Mouse (Mus musculus) embryonic facial prominence, embryonic 13.5 days (tissue): Measurements from ENCODE around the gene Wdr18. TPM values are rescaled to one million over a fixed set of nuclear protein-coding genes. Genes with fewer than 3 reads are reported as not detected.

Source experiments
- ATAC-seq: fragments of 200-750 bp; cut with Nextera tagmentation; 2 replicates; pipeline ENCODE4 v1.8.0; 2017; ENCODE audit warnings: low read depth; ENCODE audit not compliant: insufficient number of reproducible peaks, insufficient read depth, low FRiP score, low TSS enrichment
- H3K27ac ChIP-seq: fragments of 300-500 bp; sonication (generic); 2 replicates; pipeline ENCODE4 v1.5.1; 2015; ENCODE audit warnings: moderate library complexity, mild to moderate bottlenecking, inconsistent platforms
- H3K27me3 ChIP-seq: fragments of 300-500 bp; sonication (generic); 2 replicates; pipeline ENCODE4 v1.6.1; 2015; ENCODE audit warnings: mild to moderate bottlenecking, inconsistent platforms
- H3K36me3 ChIP-seq: fragments of 300-500 bp; sonication (generic); 2 replicates; pipeline ENCODE4 v1.6.1; 2015; ENCODE audit warnings: mild to moderate bottlenecking, inconsistent platforms
- H3K4me1 ChIP-seq: fragments of 300-500 bp; sonication (generic); 2 replicates; pipeline ENCODE4 v1.6.1; 2015; ENCODE audit warnings: inconsistent platforms
- H3K4me2 ChIP-seq: fragments of 300-500 bp; sonication (generic); 2 replicates; pipeline ENCODE4 v1.6.1; 2015; ENCODE audit warnings: moderate library complexity, mild to moderate bottlenecking, inconsistent platforms
- H3K4me3 ChIP-seq: fragments of 300-500 bp; sonication (generic); 2 replicates; pipeline ENCODE4 v1.5.1; 2015; ENCODE audit warnings: mild to moderate bottlenecking, inconsistent platforms
- H3K9ac ChIP-seq: fragments of 300-500 bp; sonication (generic); 2 replicates; pipeline ENCODE4 v1.6.1; 2015; ENCODE audit warnings: mild to moderate bottlenecking, inconsistent platforms
- H3K9me3 ChIP-seq: fragments of 300-500 bp; sonication (generic); 2 replicates; pipeline ENCODE4 v1.6.1; 2016; ENCODE audit warnings: inconsistent platforms
- WGBS: fragments of 180-500 bp; shearing (Covaris S2); methylation state at CpG from one replicate; pipeline ENCODE4 v1.1.7; 2015; ENCODE audit warnings: mixed read lengths; 5-methylcytosine and 5-hydroxymethylcytosine counted together
- polyA plus RNA-seq: library from polyadenylated mRNA; unstranded; fragments of >200 nt; fragmentation: Nextera tagmentation; extraction: Ambion mirVana; gene quantifications from 2 replicates; pipeline ENCODE4 v1.2.1, GENCODE M21; 2015

Wdr18 gene
- polyA plus RNA-seq, 1 experiment from 2014 or later: 106 TPM

- H3K4me2 ChIP-seq: no peak overlapping the region
- WGBS: 88% methylated on average over 6 of the region's 6 CpGs
- ATAC-seq: no peak
Observed at GRCm38 (mm10) chr10:80011740-80012139, 51.8 kb downstream of the Wdr18 start.

GRCm38 (mm10) chr10:80013609-80014008 lies 53.7 kb downstream of the Wdr18 start:
- H3K27ac ChIP-seq: no peak overlapping the region
- peaks cover 65% of the 10 kb centered on the region for H3K27me3 ChIP-seq
- no peak for ATAC-seq
- no peak overlapping the region for H3K4me2 ChIP-seq
- no peak overlapping the region for H3K9ac ChIP-seq
- H3K4me1 ChIP-seq: peaks cover 7% of the 10 kb centered on the region
- H3K9me3 ChIP-seq: peaks cover 9% of the 10 kb centered on the region
- H3K4me3 ChIP-seq: peak overlapping the region; percentile 1; the same call in 1 of the 2 replicates
- H3K36me3 ChIP-seq: peaks cover 20% of the 10 kb centered on the region
- 22% methylated on average over 25 of the region's 25 CpGs for WGBS

More at GRCm38 (mm10) chr10:80011740-80012139, 51.8 kb downstream of the Wdr18 start:
- Histone ChIP-seq H3K36me3 (peaks cover 20% of the 10 kb centered on the region), H3K4me3 (no peak overlapping the region), H3K4me1 (peaks cover 6% of the 10 kb centered on the region; the same call in 1 of the 2 replicates), H3K9ac (no peak overlapping the region), H3K9me3 (peaks cover 9% of the 10 kb centered on the region), H3K27me3 (peaks cover 53% of the 10 kb centered on the region), H3K27ac (no peak overlapping the region)

- no peak overlapping the region for H3K27ac ChIP-seq
- H3K9me3 ChIP-seq: peaks cover 9% of the 10 kb centered on the region
- peaks cover 76% of the 10 kb centered on the region for H3K27me3 ChIP-seq
- WGBS: 21% methylated on average over 28 of the region's 28 CpGs
- no peak overlapping the region for H3K4me3 ChIP-seq
- peaks cover 18% of the 10 kb centered on the region for H3K36me3 ChIP-seq
- no peak for ATAC-seq
- H3K9ac ChIP-seq: 0 out of 2 replicates have a peak overlapping the region, but pooled peaks have one; percentile 38
- H3K4me2 ChIP-seq: no peak overlapping the region
- peaks cover 18% of the 10 kb centered on the region for H3K4me1 ChIP-seq
Observed at GRCm38 (mm10) chr10:80014484-80015290, 54.7 kb downstream of the Wdr18 start.

GRCm38 (mm10) chr10:80015583-80015982 lies 55.6 kb downstream of the Wdr18 start:
- WGBS: 79% methylated on average over 10 of the region's 10 CpGs
- H3K4me2 ChIP-seq: no peak overlapping the region
- H3K36me3 ChIP-seq: peaks cover 10% of the 10 kb centered on the region
- no peak overlapping the region for H3K4me3 ChIP-seq
- no peak for ATAC-seq
- peaks cover 27% of the 10 kb centered on the region for H3K4me1 ChIP-seq
- peaks cover 85% of the 10 kb centered on the region for H3K27me3 ChIP-seq
- H3K9me3 ChIP-seq: peaks cover 5% of the 10 kb centered on the region; the same call in 1 of the 2 replicates
- H3K9ac ChIP-seq: no peak overlapping the region
- H3K27ac ChIP-seq: no peak overlapping the region

- no peak within 1 kb of the TSS; the same call in 1 of the 2 replicates for H3K9ac ChIP-seq
- H3K4me1 ChIP-seq: peaks cover 27% of the 10 kb centered on the region
- H3K9me3 ChIP-seq: no peaks in the 10 kb centered on the region
- peaks cover 2% of the 10 kb centered on the region; the same call in 1 of the 2 replicates for H3K36me3 ChIP-seq
- peaks cover 85% of the 10 kb centered on the region for H3K27me3 ChIP-seq
- no peak within 1 kb of the TSS for H3K4me2 ChIP-seq
- WGBS: 60% methylated on average over 11 of the region's 11 CpGs
- no peak within 1 kb of the TSS for H3K27ac ChIP-seq
- no peak for ATAC-seq
- no peak within 1 kb of the TSS for H3K4me3 ChIP-seq
Observed at GRCm38 (mm10) chr10:80016511-80016910, 56.6 kb downstream of the Wdr18 start, which contains the start of gene Arhgap45. Arhgap45 (plus strand) TSS chr10:80016653.

GRCm38 (mm10) chr10:80016931-80017330 lies 57.0 kb downstream of the Wdr18 start:
- WGBS: 92% methylated on average over 10 of the region's 10 CpGs
- Histone ChIP-seq H3K27me3 (peaks cover 80% of the 10 kb centered on the region), H3K9ac (no peak overlapping the region), H3K4me2 (no peak overlapping the region), H3K4me1 (peaks cover 27% of the 10 kb centered on the region), H3K9me3 (no peaks in the 10 kb centered on the region), H3K4me3 (no peak overlapping the region), H3K27ac (no peak overlapping the region), H3K36me3 (no peaks in the 10 kb centered on the region)
- no peak for ATAC-seq

- Histone ChIP-seq H3K27ac (no peak overlapping the region), H3K9me3 (no peaks in the 10 kb centered on the region), H3K4me2 (no peak overlapping the region), H3K36me3 (no peaks in the 10 kb centered on the region), H3K27me3 (peaks cover 76% of the 10 kb centered on the region), H3K4me3 (no peak overlapping the region), H3K4me1 (peaks cover 27% of the 10 kb centered on the region), H3K9ac (no peak overlapping the region; the same call in 1 of the 2 replicates)
- WGBS: 65% methylated on average over 3 of the region's 3 CpGs
- ATAC-seq: no peak
Observed at GRCm38 (mm10) chr10:80017361-80017760, 57.4 kb downstream of the Wdr18 start.

- H3K4me2 ChIP-seq: no peak overlapping the region
- peaks cover 27% of the 10 kb centered on the region for H3K4me1 ChIP-seq
- H3K4me3 ChIP-seq: no peak overlapping the region
- no peak for ATAC-seq
- H3K27ac ChIP-seq: no peak overlapping the region
- peaks cover 72% of the 10 kb centered on the region for H3K27me3 ChIP-seq
- no peaks in the 10 kb centered on the region for H3K36me3 ChIP-seq
- WGBS: 79% methylated on average over 14 of the region's 14 CpGs
- no peaks in the 10 kb centered on the region for H3K9me3 ChIP-seq
- H3K9ac ChIP-seq: no peak overlapping the region; the same call in 1 of the 2 replicates
Observed at GRCm38 (mm10) chr10:80017771-80018170, 57.8 kb downstream of the Wdr18 start.

GRCm38 (mm10) chr10:80018739-80019297 lies 58.9 kb downstream of the Wdr18 start:
- H3K4me3 ChIP-seq: no peak overlapping the region; the same call in 1 of the 2 replicates
- H3K4me2 ChIP-seq: peak overlapping the region; percentile 26
- no peak overlapping the region for H3K27ac ChIP-seq
- H3K4me1 ChIP-seq: peaks cover 24% of the 10 kb centered on the region
- 9% methylated on average over 15 of the region's 15 CpGs for WGBS
- peak overlapping the region; percentile 27; the same call in 1 of the 2 replicates for H3K9ac ChIP-seq
- no peaks in the 10 kb centered on the region for H3K36me3 ChIP-seq
- peaks cover 62% of the 10 kb centered on the region for H3K27me3 ChIP-seq
- ATAC-seq: no peak
- H3K9me3 ChIP-seq: no peaks in the 10 kb centered on the region

GRCm38 (mm10) chr10:80019471-80020131 lies 59.6 kb downstream of the Wdr18 start:
- H3K9me3 ChIP-seq: no peaks in the 10 kb centered on the region
- peaks cover 54% of the 10 kb centered on the region for H3K27me3 ChIP-seq
- H3K36me3 ChIP-seq: no peaks in the 10 kb centered on the region
- peak overlapping the region; percentile 52; the same call in 1 of the 2 replicates for H3K9ac ChIP-seq
- peak overlapping the region; percentile 14 for H3K4me3 ChIP-seq
- no peak overlapping the region for H3K27ac ChIP-seq
- peaks cover 24% of the 10 kb centered on the region for H3K4me1 ChIP-seq
- 8% methylated on average over 20 of the region's 20 CpGs for WGBS
- peak overlapping the region; percentile 44 for H3K4me2 ChIP-seq
- peak; percentile 28 for ATAC-seq
